Mouse (Mus musculus) forebrain, postnatal 0 days (tissue): ENCODE results near the gene Slc12a3. TPM values are rescaled to one million over a fixed set of nuclear protein-coding genes. Genes with fewer than 3 reads are reported as not detected.

ENCODE experiments used
- ATAC-seq: fragments of 200-750 bp; cut with Nextera tagmentation; 2 replicates; pipeline ENCODE4 v1.8.0; 2017; ENCODE audit warnings: mild to moderate bottlenecking, moderate library complexity
- DNase-seq: peaks from one replicate; pipeline ENCODE4 v3.0.0-alpha.2; 2015
- H3K27ac ChIP-seq: fragments of 300-500 bp; sonication (generic); 2 replicates; pipeline ENCODE4 v1.5.1; 2014; ENCODE audit warnings: low read depth, mild to moderate bottlenecking, antibody characterized with exemption, low read length, moderate library complexity, mixed read lengths
- H3K27me3 ChIP-seq: fragments of 300-500 bp; sonication (generic); 2 replicates; pipeline ENCODE4 v1.6.1; 2014; ENCODE audit warnings: mild to moderate bottlenecking, low read length, mixed read lengths; ENCODE audit not compliant: insufficient read depth
- H3K36me3 ChIP-seq: fragments of 300-500 bp; sonication (generic); 2 replicates; pipeline ENCODE4 v1.6.1; 2014; ENCODE audit warnings: mild to moderate bottlenecking, moderate library complexity; ENCODE audit not compliant: insufficient read depth
- H3K4me1 ChIP-seq: fragments of 300-500 bp; sonication (generic); 2 replicates; pipeline ENCODE4 v1.6.1; 2014; ENCODE audit warnings: antibody characterized with exemption; ENCODE audit not compliant: insufficient read depth
- H3K4me2 ChIP-seq: fragments of 300-500 bp; sonication (generic); 2 replicates; pipeline ENCODE4 v1.6.1; 2014; ENCODE audit warnings: low read depth, mild to moderate bottlenecking, moderate library complexity
- H3K4me3 ChIP-seq: fragments of 300-500 bp; sonication (generic); 2 replicates; pipeline ENCODE4 v1.5.1; 2014; ENCODE audit warnings: low read depth, low read length, mixed read lengths
- H3K9ac ChIP-seq: fragments of 300-500 bp; sonication (generic); 2 replicates; pipeline ENCODE4 v1.6.1; 2014; ENCODE audit warnings: mild to moderate bottlenecking
- H3K9me3 ChIP-seq: fragments of 300-500 bp; sonication (generic); 2 replicates; pipeline ENCODE4 v1.6.1; 2016; ENCODE audit warnings: low read length
- CTCF ChIP-seq: sonication (generic); IDR thresholded peaks from 2 replicates; pipeline ENCODE4 v1.5.1; 2016; ENCODE audit warnings: antibody characterized with exemption, control low read depth, low read depth
- WGBS: fragments of 180-500 bp; shearing (Covaris S2); extraction: QIAGEN DNeasy Blood & Tissue Kit; methylation state at CpG from one replicate; pipeline ENCODE4 v1.1.7; 2014; 5-methylcytosine and 5-hydroxymethylcytosine counted together
- polyA plus RNA-seq: library from polyadenylated mRNA; unstranded; fragments of >200 nt; fragmentation: Nextera tagmentation; extraction: Ambion mirVana; gene quantifications from 2 replicates; pipeline ENCODE4 v1.2.1, GENCODE M21; 2015
- total RNA-seq: library from RNA; depleted of rRNA; stranded (reverse); fragments of >200 nt; gene quantifications from 2 replicates; pipeline ENCODE4 v1.2.3, GENCODE M21; 2014

The Slc12a3 gene
- total and polyA plus RNA-seq, 2 experiments from 2014 or later = 0.12 to 0.29 TPM

DNA sequence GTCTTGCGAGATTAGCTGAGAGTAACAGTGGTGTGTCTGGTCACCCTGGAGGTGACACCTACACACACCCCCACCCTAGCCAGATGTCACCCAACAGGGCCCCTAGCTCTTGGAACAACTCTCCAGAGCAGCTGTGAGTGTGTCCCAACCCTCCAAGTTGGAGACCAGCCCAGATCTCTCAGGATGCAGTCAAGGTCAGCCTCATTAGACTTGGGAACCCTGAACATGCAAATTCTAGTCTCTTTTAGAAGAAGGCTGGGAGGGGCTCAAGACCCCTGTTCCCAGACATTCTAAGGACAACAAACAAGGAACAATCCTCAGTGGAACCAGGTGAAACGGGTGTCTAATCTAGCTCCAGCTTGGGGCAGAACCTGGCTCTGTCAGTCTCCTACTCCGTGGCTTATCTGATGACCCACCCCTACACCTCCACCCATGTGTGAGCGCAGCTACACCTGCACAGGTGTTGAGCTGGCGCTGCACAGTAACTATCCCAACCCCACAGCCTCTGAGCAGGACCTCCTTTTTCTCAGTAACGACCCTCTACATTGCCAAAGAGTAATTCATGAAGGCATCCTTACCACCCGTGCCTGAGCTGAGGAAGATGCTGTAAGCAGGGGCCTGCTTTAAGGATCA is 33.7 kb downstream of the Slc12a3 start:
- H3K4me3 ChIP-seq = no peak overlapping the region
- H3K4me2 ChIP-seq = no peak overlapping the region
- H3K27ac ChIP-seq = no peak overlapping the region
- no peak for DNase-seq
- no peak for TF ChIP-seq CTCF
- no peak overlapping the region for H3K9ac ChIP-seq
- 79% methylated on average over 7 of the region's 7 CpGs for WGBS
- H3K4me1 ChIP-seq = no peaks in the 10 kb centered on the region
- H3K9me3 ChIP-seq = no peaks in the 10 kb centered on the region
- H3K27me3 ChIP-seq = no peaks in the 10 kb centered on the region
- ATAC-seq = no peak
- H3K36me3 ChIP-seq = no peaks in the 10 kb centered on the region

DNA sequence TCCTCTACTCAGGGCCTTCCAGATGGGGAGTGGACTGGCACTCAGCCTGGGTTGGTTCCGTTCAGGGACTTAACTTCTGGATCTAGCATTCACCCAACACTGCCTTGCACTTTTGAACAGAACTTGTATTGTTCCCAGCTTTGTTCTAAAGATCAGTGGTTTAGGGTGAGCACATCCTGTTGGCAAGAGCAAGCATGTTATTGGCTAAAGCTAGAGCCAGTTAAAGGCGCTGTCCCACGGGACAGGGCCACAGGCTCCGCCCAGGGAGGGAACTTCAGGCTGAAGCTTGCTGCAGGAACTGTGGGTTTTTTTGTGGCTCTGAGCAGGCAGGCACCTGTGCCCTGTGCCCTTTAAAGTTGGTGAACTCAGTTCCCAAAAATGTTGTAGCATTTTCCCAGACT is 34.3 kb downstream of the Slc12a3 start:
- no peak for DNase-seq
- no peak for TF ChIP-seq CTCF

DNA sequence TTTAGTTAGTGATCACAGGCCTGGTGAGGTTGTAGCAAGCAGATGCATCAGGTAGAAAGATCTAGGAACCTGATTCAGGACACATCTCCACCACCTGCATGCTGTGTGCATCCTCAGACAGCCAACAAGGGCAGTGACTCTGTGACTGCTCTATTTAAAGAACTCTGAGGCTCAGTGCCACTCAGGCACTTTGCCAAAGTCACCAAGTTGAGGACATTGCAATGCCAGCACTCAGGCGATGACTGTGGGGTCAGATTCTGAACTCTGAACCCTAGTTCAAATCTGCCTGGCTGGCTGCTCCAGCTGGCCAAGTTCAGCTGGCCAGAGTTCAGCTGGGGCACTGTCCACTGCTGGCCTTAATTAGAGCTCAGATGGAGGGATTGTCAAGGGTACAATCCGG is 34.9 kb downstream of the Slc12a3 start:
- TF ChIP-seq CTCF = no peak
- Histone ChIP-seq H3K9me3 (no peaks in the 10 kb centered on the region), H3K4me2 (no peak overlapping the region), H3K27ac (no peak overlapping the region), H3K27me3 (no peaks in the 10 kb centered on the region), H3K36me3 (no peaks in the 10 kb centered on the region), H3K4me3 (no peak overlapping the region), H3K4me1 (no peaks in the 10 kb centered on the region), H3K9ac (no peak overlapping the region)
- ATAC-seq (no peak), DNase-seq (no peak)
- WGBS = 83% methylated on average over 2 of the region's 2 CpGs

More for the DNA sequence above, 34.3 kb downstream of the Slc12a3 start:
- Histone ChIP-seq H3K4me2 (no peak overlapping the region), H3K4me3 (no peak overlapping the region), H3K36me3 (no peaks in the 10 kb centered on the region), H3K9ac (no peak overlapping the region), H3K4me1 (no peaks in the 10 kb centered on the region), H3K27ac (no peak overlapping the region), H3K27me3 (no peaks in the 10 kb centered on the region), H3K9me3 (no peaks in the 10 kb centered on the region)
- peak; percentile 55; the same call in 1 of the 2 replicates for ATAC-seq
- 43% methylated on average over 4 of the region's 4 CpGs for WGBS

DNA sequence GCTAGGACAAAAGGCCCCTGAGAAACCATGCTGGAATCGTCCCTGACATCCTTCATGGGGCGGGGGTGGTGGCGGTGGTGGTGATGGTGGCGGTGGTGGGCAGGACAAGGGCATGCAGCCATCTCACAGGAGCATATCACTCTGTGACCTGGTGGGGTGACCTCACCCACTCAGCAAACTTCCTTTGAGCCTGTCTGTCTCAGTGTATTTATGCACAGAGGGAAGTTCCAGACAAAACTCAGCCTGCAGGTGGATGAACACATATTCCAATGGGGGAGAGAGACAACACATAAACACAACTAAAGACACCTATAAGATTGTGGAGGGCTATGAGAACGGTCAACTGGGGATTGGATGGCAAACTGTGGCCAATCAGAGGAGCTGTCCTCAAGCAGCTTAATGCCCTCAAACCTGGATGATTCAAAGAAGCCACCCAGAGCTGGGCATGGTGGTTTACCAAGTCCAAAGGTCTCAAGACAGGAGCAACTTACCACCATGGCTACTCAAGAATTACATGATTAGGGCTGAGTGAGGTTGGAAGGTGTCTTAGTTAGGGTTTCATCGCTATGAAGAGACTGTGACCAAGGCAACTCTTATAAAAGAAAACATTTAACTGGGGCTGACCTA is 35.8 kb downstream of the Slc12a3 start:
- H3K9ac ChIP-seq = no peak overlapping the region
- no peaks in the 10 kb centered on the region for H3K9me3 ChIP-seq
- no peak for DNase-seq

DNA sequence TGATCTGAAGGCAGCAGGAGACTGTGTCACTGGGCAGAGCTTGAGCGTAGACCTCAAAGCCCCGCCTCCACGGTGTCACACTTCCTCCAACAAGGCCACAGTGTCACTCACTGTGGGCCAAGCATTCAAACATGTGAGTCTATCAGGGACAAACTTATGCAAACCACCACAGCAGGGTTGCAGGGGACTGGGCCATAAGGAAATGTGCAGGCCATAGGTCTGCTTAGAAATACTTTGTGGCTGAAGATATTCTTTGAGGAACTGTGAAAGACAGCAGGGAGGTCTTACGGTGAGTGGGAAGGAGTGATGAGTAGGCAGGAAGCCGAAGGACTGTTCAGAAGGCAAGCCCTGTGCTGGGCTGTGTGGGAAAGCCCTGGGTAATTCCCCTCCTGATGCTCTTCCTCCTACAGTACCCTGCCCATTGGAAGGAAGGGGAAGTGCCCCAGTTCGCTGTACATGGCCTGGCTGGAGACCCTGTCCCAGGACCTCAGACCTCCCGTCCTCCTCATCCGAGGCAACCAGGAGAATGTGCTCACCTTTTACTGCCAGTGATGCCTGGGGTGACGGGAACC is 36.5 kb downstream of the Slc12a3 start:
- no peaks in the 10 kb centered on the region for H3K27me3 ChIP-seq
- no peak for ATAC-seq
- TF ChIP-seq CTCF = no peak
- no peak for DNase-seq
- no peak overlapping the region for H3K4me3 ChIP-seq
- H3K9me3 ChIP-seq = no peaks in the 10 kb centered on the region
- no peak overlapping the region for H3K4me2 ChIP-seq
- H3K4me1 ChIP-seq = no peaks in the 10 kb centered on the region
- no peaks in the 10 kb centered on the region for H3K36me3 ChIP-seq
- H3K27ac ChIP-seq = no peak overlapping the region
- H3K9ac ChIP-seq = no peak overlapping the region
- 89% methylated on average over 9 of the region's 9 CpGs for WGBS

More for the DNA sequence above, 35.8 kb downstream of the Slc12a3 start:
- no peaks in the 10 kb centered on the region for H3K27me3 ChIP-seq
- H3K4me3 ChIP-seq = no peak overlapping the region
- H3K4me1 ChIP-seq = no peaks in the 10 kb centered on the region
- no peak for TF ChIP-seq CTCF
- no peak overlapping the region for H3K4me2 ChIP-seq
- WGBS = 91% methylated on average over 6 of the region's 6 CpGs
- no peak for ATAC-seq
- no peak overlapping the region for H3K27ac ChIP-seq
- H3K36me3 ChIP-seq = no peaks in the 10 kb centered on the region

DNA sequence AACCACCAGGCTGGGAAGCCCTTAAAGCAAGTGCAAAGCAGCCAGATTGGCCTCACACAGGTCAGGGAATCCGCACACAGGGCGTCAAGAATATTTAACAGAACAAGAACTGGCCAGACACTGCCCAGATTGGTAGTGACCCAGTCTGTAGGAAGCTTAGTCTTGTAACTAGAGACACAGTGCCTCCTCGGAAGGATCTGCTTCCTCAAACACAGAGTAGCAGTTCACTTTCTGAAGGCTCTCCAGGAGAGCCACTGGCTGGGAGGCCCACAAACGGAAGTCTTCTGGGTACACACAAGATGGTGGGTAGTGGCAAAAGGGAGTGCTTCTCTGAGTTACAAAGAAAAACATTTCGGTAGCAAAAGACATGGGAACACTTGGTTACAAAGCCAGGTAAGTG is 41.8 kb downstream of the Slc12a3 start:
- no peak overlapping the region for H3K4me3 ChIP-seq
- DNase-seq (no peak), ATAC-seq (no peak)
- no peak overlapping the region for H3K4me2 ChIP-seq
- WGBS = 81% methylated on average over 5 of the region's 5 CpGs
- no peak overlapping the region for H3K27ac ChIP-seq
- H3K9ac ChIP-seq = no peak overlapping the region
- no peaks in the 10 kb centered on the region for H3K36me3 ChIP-seq
- no peak for TF ChIP-seq CTCF
- no peaks in the 10 kb centered on the region for H3K9me3 ChIP-seq
- no peaks in the 10 kb centered on the region for H3K4me1 ChIP-seq
- no peaks in the 10 kb centered on the region for H3K27me3 ChIP-seq

DNA sequence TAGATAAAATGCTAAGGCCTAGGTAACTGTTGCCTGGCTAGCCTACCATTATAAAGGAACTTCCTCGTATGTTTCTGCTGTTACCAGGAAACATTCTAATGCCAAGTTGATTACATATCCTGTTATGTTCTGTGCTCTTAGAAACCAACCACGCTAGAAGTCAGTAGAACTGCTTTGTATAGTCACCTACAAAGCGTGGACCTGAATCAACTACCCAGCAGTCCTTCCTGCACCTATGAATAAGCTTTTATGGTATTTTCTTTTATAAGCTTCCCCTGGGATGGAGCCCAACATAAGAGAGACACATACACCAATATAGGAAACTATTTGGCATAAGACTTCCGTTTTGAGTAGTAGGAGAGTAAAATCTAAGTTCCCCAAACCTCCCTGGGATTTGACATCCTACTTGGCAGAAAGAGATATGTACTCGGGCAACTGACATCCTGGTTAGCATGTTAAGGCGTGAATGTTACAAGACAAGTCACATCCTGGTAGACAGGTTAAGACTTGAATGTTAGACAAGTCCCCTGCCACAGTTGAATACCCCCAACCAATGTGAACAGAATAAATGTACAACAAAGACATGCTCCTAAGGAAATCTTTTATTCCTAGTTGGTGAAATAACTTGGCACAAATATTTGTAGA is 44.1 kb downstream of the Slc12a3 start:
- ATAC-seq = no peak
- Histone ChIP-seq H3K27ac (no peak overlapping the region), H3K4me2 (no peak overlapping the region), H3K27me3 (no peaks in the 10 kb centered on the region), H3K4me3 (no peak overlapping the region), H3K9me3 (no peaks in the 10 kb centered on the region), H3K9ac (no peak overlapping the region), H3K4me1 (no peaks in the 10 kb centered on the region), H3K36me3 (no peaks in the 10 kb centered on the region)
- WGBS = 84% methylated on average over 6 of the region's 6 CpGs
- no peak for DNase-seq
- no peak for TF ChIP-seq CTCF
